Mouse (Mus musculus) lung, adult 2 months (tissue): ENCODE results near the gene Ablim2. TPM values are rescaled to one million over a fixed set of nuclear protein-coding genes. Genes with fewer than 3 reads are reported as not detected.

Experiments used
- DNase-seq: peaks from one replicate; pipeline ENCODE4 v3.0.0; 2022
- H3K4me1 ChIP-seq: fragments of 200-500 bp; 2 replicates; pipeline ENCODE4 v1.6.1; 2011; ENCODE audit warnings: low read length; ENCODE audit not compliant: control insufficient read depth, insufficient read depth
- H3K4me3 ChIP-seq: fragments of 200-500 bp; replicated peaks from 2 replicates; pipeline ENCODE3; 2011; ENCODE audit warnings: low read depth, mild to moderate bottlenecking, control low read depth, low read length; ENCODE audit errors: extremely low read depth
- CTCF ChIP-seq: fragments of 200-500 bp; IDR thresholded peaks from 2 replicates; pipeline ENCODE4 v1.5.1; 2011; ENCODE audit warnings: mild to moderate bottlenecking, low read length, control low read depth; ENCODE audit not compliant: insufficient read depth
- POLR2A ChIP-seq: fragments of 200-500 bp; IDR thresholded peaks from 2 replicates; pipeline ENCODE4 v1.6.1; 2011; ENCODE audit warnings: low read depth, mild to moderate bottlenecking, control low read depth, low read length, borderline replicate concordance; ENCODE audit errors: extremely low read depth
- WGBS: fragments of 180-500 bp; shearing (Covaris S2); methylation state at CpG from one replicate; pipeline ENCODE4 v1.1.7; 2018; 5-methylcytosine and 5-hydroxymethylcytosine counted together
- polyA plus RNA-seq: library from polyadenylated mRNA; depleted of rRNA; stranded (reverse); fragments of >200 nt; gene quantifications from 2 replicates; pipeline ENCODE4 v1.2.3, GENCODE M21; 2012

The Ablim2 gene
- polyA plus RNA-seq, 1 experiment = 16.9 TPM

GRCm38 (mm10) chr5:35896556-35896955, 138.9 kb downstream of the Ablim2 start:
- 91% methylated on average over 4 of the region's 4 CpGs for WGBS
- no peak for DNase-seq
- Histone ChIP-seq H3K4me3 (no peak overlapping the region), H3K4me1 (peaks cover 17% of the 10 kb centered on the region)
- TF ChIP-seq CTCF (no peak), POLR2A (no peak)

- TF ChIP-seq CTCF (no peak), POLR2A (no peak)
- Histone ChIP-seq H3K4me1 (peaks cover 17% of the 10 kb centered on the region), H3K4me3 (no peak overlapping the region)
- DNase-seq = no peak
- 69% methylated on average over 4 of the region's 4 CpGs for WGBS
Observed at GRCm38 (mm10) chr5:35897147-35897546, 139.5 kb downstream of the Ablim2 start.

GRCm38 (mm10) chr5:35898114-35898513, 140.4 kb downstream of the Ablim2 start:
- 64% methylated on average over 4 of the region's 4 CpGs for WGBS
- no peak overlapping the region for H3K4me3 ChIP-seq
- peaks cover 14% of the 10 kb centered on the region for H3K4me1 ChIP-seq
- TF ChIP-seq POLR2A = no peak
- DNase-seq = no peak

GRCm38 (mm10) chr5:35898994-35899393, 141.3 kb downstream of the Ablim2 start:
- DNase-seq = no peak
- 77% methylated on average over 3 of the region's 3 CpGs for WGBS
- Histone ChIP-seq H3K4me1 (peaks cover 14% of the 10 kb centered on the region), H3K4me3 (no peak overlapping the region)
- TF ChIP-seq CTCF = no peak
- TF ChIP-seq POLR2A = no peak

- no peak overlapping the region for H3K4me3 ChIP-seq
- TF ChIP-seq POLR2A (no peak), CTCF (no peak)
- peaks cover 11% of the 10 kb centered on the region for H3K4me1 ChIP-seq
- WGBS = 41% methylated on average over 10 of the region's 10 CpGs
- no peak for DNase-seq
Observed at GRCm38 (mm10) chr5:35900401-35901225, 142.9 kb downstream of the Ablim2 start.

- TF ChIP-seq CTCF (no peak), POLR2A (no peak)
- DNase-seq = no peak
- Histone ChIP-seq H3K4me1 (peaks cover 11% of the 10 kb centered on the region), H3K4me3 (no peak overlapping the region)
- WGBS = 43% methylated on average over 12 of the region's 12 CpGs
Observed at GRCm38 (mm10) chr5:35901226-35901809, 143.6 kb downstream of the Ablim2 start.

- H3K4me1 ChIP-seq = peaks cover 16% of the 10 kb centered on the region
Observed at GRCm38 (mm10) chr5:35903456-35903855, 145.8 kb downstream of the Ablim2 start.

GRCm38 (mm10) chr5:35905283-35905682, 147.6 kb downstream of the Ablim2 start:
- H3K4me1 ChIP-seq = peaks cover 18% of the 10 kb centered on the region
- DNase-seq = no peak
- WGBS = 69% methylated on average over 8 of the region's 8 CpGs
- TF ChIP-seq POLR2A = no peak
- no peak for TF ChIP-seq CTCF
- no peak overlapping the region for H3K4me3 ChIP-seq

More at GRCm38 (mm10) chr5:35903456-35903855, 145.8 kb downstream of the Ablim2 start:
- DNase-seq = no peak
- TF ChIP-seq POLR2A (no peak), CTCF (no peak)
- WGBS = 66% methylated on average over 8 of the region's 8 CpGs
- H3K4me3 ChIP-seq = no peak overlapping the region

- H3K4me1 ChIP-seq = peaks cover 18% of the 10 kb centered on the region
- TF ChIP-seq POLR2A (no peak), CTCF (no peak)
- no peak overlapping the region for H3K4me3 ChIP-seq
- DNase-seq = no peak
- WGBS = 71% methylated on average over 4 of the region's 4 CpGs
Observed at GRCm38 (mm10) chr5:35907090-35907489, 149.4 kb downstream of the Ablim2 start.

GRCm38 (mm10) chr5:35907633-35908426, 150.2 kb downstream of the Ablim2 start:
- Histone ChIP-seq H3K4me3 (no peak overlapping the region), H3K4me1 (peaks cover 18% of the 10 kb centered on the region)
- TF ChIP-seq POLR2A (no peak), CTCF (no peak)
- peak; percentile 41 for DNase-seq
- 21% methylated on average over 15 of the region's 15 CpGs for WGBS
